Mouse (Mus musculus): ENCODE results near the gene Grin2d. TPM values are rescaled to one million over a fixed set of nuclear protein-coding genes. Genes with fewer than 3 reads are reported as not detected.

Gene Grin2d
- total RNA-seq, 2 experiments from 2014 or later, result 0.36 to 0.49 TPM

- intact Hi-C loops (cut with DNase I), result no loop called here
- no peak for DNase-seq (ENCODE audit: low spot score)
These were observed 87.5 kb downstream of the Grin2d start for GRCm38 (mm10) chr7:45790721-45791120.

GRCm38 (mm10) chr7:45787642-45788041, 90.5 kb downstream of the Grin2d start:
- no peak for DNase-seq (ENCODE audit: low spot score)
- intact Hi-C loops (cut with DNase I), result no loop called here

- intact Hi-C loops (cut with DNase I), result no loop called here
- DNase-seq (ENCODE audit: low spot score), result no peak
These were observed 91.3 kb downstream of the Grin2d start for GRCm38 (mm10) chr7:45786661-45787413.

- intact Hi-C loops (cut with DNase I), result no loop called here
- no peak for DNase-seq (ENCODE audit: low spot score)
These were observed 92.0 kb downstream of the Grin2d start for GRCm38 (mm10) chr7:45786136-45786578.

DNA sequence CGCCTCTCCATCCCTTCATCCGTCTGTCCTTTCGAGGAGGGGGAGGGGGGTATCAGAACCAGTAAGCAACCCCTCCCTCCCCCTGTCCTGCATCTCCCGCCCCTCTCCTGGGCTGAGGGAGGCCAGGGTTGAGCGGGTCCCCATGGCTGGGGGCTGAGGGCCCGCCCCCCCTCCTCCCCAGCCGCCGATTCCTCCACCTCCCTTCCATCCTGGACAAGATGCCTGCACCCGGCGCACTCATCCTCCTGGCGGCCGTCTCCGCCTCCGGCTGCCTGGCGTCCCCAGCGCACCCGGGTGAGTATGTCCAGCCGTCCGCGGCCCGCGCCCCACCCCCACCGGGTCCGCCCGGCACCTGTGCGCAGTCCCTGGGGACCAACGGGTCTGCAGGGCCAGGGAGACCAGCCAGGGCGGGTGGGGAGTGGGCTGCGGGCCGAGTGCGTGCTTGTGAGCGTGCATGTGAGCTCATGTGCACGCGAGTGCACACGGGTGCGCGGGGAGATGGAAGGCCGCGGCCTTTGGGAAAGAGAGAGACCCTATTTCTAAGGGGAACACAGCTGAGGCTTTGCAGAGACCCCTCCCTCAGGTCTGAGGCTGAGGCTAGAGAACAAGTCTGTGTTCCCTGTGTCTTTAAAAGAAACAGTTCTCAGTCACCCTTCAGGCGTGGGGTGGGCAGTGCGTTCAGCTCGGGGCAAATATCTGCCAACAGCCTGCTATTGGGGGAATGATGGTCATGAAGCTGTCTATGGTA, 92.6 kb downstream of the Grin2d start:
- intact Hi-C loops (cut with DNase I), result no loop called here
- DNase-seq (ENCODE audit: low spot score), result no peak

DNA sequence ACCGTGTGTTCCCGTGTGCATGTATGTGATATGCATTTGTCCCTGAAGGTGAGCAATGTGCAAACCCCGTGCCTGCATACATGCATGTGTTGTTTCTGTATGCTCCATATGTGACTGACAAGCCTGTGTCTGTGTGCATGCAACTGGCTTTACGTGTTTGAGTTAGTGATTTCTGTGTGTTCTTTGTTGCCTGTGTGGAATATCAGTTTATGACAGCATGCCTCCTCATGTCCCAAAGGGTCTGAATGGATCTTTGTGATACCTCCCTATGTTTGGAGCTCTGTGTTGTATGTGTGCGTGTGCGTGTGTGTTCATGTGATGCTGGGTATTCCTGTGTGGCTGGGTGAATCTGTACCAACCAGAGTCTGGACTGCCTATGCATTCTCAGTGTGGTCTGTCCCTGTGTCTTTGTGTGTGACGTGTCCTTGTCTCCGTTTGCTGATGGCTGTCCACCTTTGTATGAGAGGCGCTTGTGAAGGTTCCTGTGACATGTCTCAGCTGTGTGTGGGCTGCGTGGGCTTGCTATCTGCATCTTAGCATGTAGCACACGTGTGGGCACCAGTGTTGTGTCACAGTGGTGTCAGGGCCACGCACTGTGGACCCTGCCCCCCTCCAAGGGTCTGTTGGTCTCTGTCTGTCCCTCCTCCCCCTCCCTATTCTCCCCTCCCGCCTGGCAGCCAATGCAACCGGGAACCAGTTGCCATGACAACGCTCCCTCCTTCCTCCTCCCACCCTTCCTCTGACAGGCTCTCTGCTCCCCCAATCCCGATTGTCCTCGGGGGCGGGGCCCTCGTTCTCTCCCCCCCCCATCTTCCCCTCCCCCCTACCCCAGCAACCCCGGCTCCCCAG, 93.4 kb downstream of the Grin2d start, which contains the start of gene Sult2b1:
TSS of gene Sult2b1 (minus strand) at position 146 of the 849 bp plus-strand sequence.
- intact Hi-C loops (cut with DNase I), result no loop called here
- no peak for DNase-seq (ENCODE audit: low spot score)

GRCm38 (mm10) chr7:45783511-45784091, 94.6 kb downstream of the Grin2d start, which contains the start of gene Lmtk3:
Gene Lmtk3 (plus strand): TSS chr7:45783738.
- DNase-seq (ENCODE audit: low spot score), result no peak
- intact Hi-C loops (cut with DNase I), result no loop called here

DNA sequence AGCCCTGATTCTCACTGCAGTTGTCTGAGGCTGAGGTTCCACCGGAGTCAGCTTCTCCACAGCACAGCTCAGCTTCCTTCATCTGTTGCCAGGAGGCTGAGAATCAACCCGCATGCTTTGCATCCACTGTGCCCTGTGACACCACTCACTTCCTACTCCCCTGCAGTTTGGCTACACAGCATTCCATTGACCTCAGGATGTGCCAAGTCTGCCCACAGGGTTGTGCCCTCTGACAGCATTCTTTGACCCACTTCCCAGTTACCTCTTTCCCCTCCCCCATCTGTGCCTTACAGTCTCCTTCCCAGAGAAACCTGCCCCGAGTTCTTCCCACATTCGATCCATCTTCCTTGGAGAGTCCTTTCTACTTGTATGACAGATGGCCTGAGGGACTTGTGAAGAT, 95.9 kb downstream of the Grin2d start:
- intact Hi-C loops (cut with DNase I), result no loop called here
- no peak for DNase-seq (ENCODE audit: low spot score)

Other genes with a start within 250 kb of the Grin2d start
- 1 to 10 TPM; 6.0 to 8.4 TPM for gene Mamstr, start 238.4 kb downstream of the Grin2d start, total RNA-seq (2021)
- gene Fut2, start 212.0 kb downstream of the Grin2d start, total RNA-seq (2021), result under 1 TPM; 0.47 to 0.78 TPM
- under 1 TPM; 0.14 to 0.29 TPM for gene Ntn5, start 194.4 kb downstream of the Grin2d start, total RNA-seq (2021)
- under 1 TPM in 1 of 2 experiments, not detected in 1; 0.16 TPM for gene Sec1, start 184.0 kb downstream of the Grin2d start, total RNA-seq (2021)
- 1 to 10 TPM; 2.5 to 3.8 TPM for gene Car11, start 178.5 kb downstream of the Grin2d start, total RNA-seq (2021)
- gene Dbp, start 173.3 kb downstream of the Grin2d start, total RNA-seq (2021), result 100 to 1,000 TPM in 1 of 2 experiments, 10 to 100 TPM in 1; 13.6 to 153 TPM
- gene Rpl18, start 162.9 kb downstream of the Grin2d start, total RNA-seq (2021), result 100 to 1,000 TPM; 507 to 553 TPM
- gene Sphk2, start 160.4 kb downstream of the Grin2d start, total RNA-seq (2021), result 10 to 100 TPM; 15.8 to 16.7 TPM
- under 1 TPM; 0.20 to 0.34 TPM for gene Fam83e, start 157.2 kb downstream of the Grin2d start, total RNA-seq (2021)
- not detected for gene Spaca4, start 152.6 kb downstream of the Grin2d start, total RNA-seq (2021)
- under 1 TPM in 1 of 2 experiments, not detected in 1; 0.14 TPM for gene Lmtk3, start 94.6 kb downstream of the Grin2d start, total RNA-seq (2021)
- gene Sult2b1, start 93.7 kb downstream of the Grin2d start, total RNA-seq (2021), result not detected
- 10 to 100 TPM; 63.2 to 65.5 TPM for gene Cyth2, start 63.8 kb downstream of the Grin2d start, total RNA-seq (2021)
- under 1 TPM; 0.55 to 0.70 TPM for gene Kcnj14, start 53.6 kb downstream of the Grin2d start, total RNA-seq (2021)
- gene Grwd1, start 47.4 kb downstream of the Grin2d start, total RNA-seq (2021), result 10 to 100 TPM in 1 of 2 experiments, 1 to 10 TPM in 1; 10.0 to 11.2 TPM
- 100 to 1,000 TPM in 1 of 2 experiments, 10 to 100 TPM in 1; 97.5 to 114 TPM for gene Kdelr1, start 5.6 kb downstream of the Grin2d start, total RNA-seq (2021)
- not detected for gene Syngr4, start 18.3 kb upstream of the Grin2d start, total RNA-seq (2021)
- gene Tmem143, start 18.6 kb upstream of the Grin2d start, total RNA-seq (2021), result 100 to 1,000 TPM; 102 to 105 TPM
- 10 to 100 TPM; 20.9 to 28.7 TPM for gene Emp3, start 43.0 kb upstream of the Grin2d start, total RNA-seq (2021)
- under 1 TPM; 0.68 to 0.75 TPM for gene Ccdc114, start 45.7 kb upstream of the Grin2d start, total RNA-seq (2021)
- not detected for gene Abcc6, start 151.9 kb upstream of the Grin2d start, total RNA-seq (2021)
- gene Nomo1, start 155.3 kb upstream of the Grin2d start, total RNA-seq (2021), result 10 to 100 TPM; 77.4 to 78.0 TPM
- gene Kcnj11, start 222.4 kb upstream of the Grin2d start, total RNA-seq (2021), result 10 to 100 TPM; 84.5 to 97.5 TPM

All from heart, postnatal 25 days (tissue).